Mouse (Mus musculus) bone marrow, adult 2 months (tissue): ENCODE results near the gene Plppr2. TPM values are rescaled to one million over a fixed set of nuclear protein-coding genes. Genes with fewer than 3 reads are reported as not detected.

Source experiments
- H3K27ac ChIP-seq: fragments of 200-500 bp; 2 replicates; pipeline ENCODE4 v1.5.1; 2012; ENCODE audit warnings: low read depth, mild to moderate bottlenecking, control low read depth, inconsistent platforms, low read length; ENCODE audit not compliant: control insufficient read depth, poor library complexity, insufficient read depth
- H3K4me1 ChIP-seq: fragments of 200-500 bp; 2 replicates; pipeline ENCODE4 v1.6.1; 2011; ENCODE audit warnings: low read length; ENCODE audit not compliant: control insufficient read depth, insufficient read depth
- H3K4me3 ChIP-seq: fragments of 200-500 bp; replicated peaks from 2 replicates; pipeline ENCODE3; 2011; ENCODE audit warnings: mild to moderate bottlenecking, low read depth, low read length, control low read depth; ENCODE audit not compliant: control insufficient read depth
- CTCF ChIP-seq: fragments of 200-500 bp; IDR thresholded peaks from 2 replicates; pipeline ENCODE4 v1.5.1; 2011; ENCODE audit warnings: low read length, control low read depth; ENCODE audit not compliant: control insufficient read depth, insufficient read depth
- POLR2A ChIP-seq: fragments of 200-500 bp; IDR thresholded peaks from 2 replicates; pipeline ENCODE4 v1.6.1; 2011; ENCODE audit warnings: low read depth, mild to moderate bottlenecking, control low read depth, low read length, borderline replicate concordance; ENCODE audit not compliant: control insufficient read depth
- WGBS: fragments of 180-500 bp; shearing (Covaris S2); methylation state at CpG from one replicate; pipeline ENCODE4 v1.1.7; 2018; 5-methylcytosine and 5-hydroxymethylcytosine counted together
- polyA plus RNA-seq: library from polyadenylated mRNA; stranded (reverse); fragments of >200 nt; gene quantifications from 2 replicates; pipeline ENCODE4 v1.2.4, GENCODE M21; 2011; ENCODE audit warnings: low replicate concordance; ENCODE audit not compliant: missing spikeins, insufficient read depth, insufficient read length

Plppr2 gene
- polyA plus RNA-seq, 1 experiment = 2.1 TPM

DNA sequence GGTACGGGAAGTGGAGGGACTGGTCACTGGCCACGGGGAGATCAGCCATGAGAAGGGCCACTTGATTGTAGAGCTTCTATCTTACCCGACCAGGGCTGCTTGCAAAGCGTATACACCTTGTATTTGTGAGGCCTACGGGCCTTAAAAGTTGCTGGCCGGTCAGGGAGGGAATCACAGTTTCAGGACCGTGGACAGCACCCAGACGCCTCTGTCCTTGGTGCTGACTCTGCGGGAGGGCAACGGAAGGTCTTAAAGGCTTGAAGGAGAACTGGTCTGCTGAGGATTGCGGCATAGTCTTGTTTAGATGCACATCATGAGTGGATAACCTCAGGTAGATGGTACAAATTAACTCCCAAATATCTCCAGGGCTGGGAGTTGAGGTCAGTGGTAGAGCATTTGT lies 13.5 kb downstream of the Plppr2 start:
- H3K4me1 ChIP-seq = no peaks in the 10 kb centered on the region; the same call in 1 of the 2 replicates
- no peak overlapping the region for H3K27ac ChIP-seq
- H3K4me3 ChIP-seq = no peak overlapping the region
- WGBS = 11% methylated on average over 11 of the region's 11 CpGs
- TF ChIP-seq CTCF (peak; percentile 51), POLR2A (no peak)

DNA sequence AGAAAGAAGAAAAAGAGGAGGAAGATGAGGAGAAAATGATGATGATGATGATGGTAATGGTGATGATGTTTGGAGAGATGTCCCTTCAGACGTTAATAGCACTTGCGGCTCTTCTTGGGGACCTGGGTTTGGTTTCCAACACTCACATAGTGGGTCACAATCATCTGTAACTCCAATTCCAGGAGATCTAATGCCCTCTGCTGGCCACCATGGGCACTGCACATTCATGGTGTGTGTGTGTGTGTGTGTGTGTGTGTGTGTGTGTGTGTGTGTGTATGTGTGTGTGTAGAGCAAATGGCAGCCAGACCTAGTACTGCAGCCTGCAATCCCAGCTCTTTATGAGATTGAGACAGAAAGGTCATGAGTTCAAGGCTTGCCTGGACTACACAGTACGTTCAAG lies 15.1 kb downstream of the Plppr2 start:
- H3K4me3 ChIP-seq = no peak overlapping the region
- H3K27ac ChIP-seq = no peak overlapping the region
- TF ChIP-seq POLR2A (no peak), CTCF (peak; percentile 45)
- WGBS = 73% methylated on average over 3 of the region's 3 CpGs
- no peaks in the 10 kb centered on the region; the same call in 1 of the 2 replicates for H3K4me1 ChIP-seq

DNA sequence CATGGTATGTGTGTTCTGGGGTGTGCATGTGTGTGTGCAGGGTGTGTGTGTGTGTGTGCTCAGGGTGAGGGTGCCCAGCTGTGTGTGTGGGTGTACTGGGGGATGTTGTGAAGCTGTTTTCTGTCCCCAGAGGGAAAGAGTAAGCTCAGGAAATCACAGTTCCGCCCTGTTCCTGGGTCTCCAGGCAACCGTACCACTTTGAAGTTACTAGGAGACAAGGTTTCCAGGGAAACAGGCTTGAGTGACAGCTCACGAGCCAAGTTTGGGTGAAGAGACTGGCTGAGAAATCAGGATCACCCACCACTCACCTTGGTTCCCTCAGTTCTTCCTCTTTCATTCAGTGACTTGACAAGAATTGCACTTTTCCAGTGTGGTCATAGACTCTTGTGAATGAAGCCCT lies 16.8 kb downstream of the Plppr2 start:
- Histone ChIP-seq H3K27ac (no peak overlapping the region), H3K4me3 (no peak overlapping the region), H3K4me1 (no peaks in the 10 kb centered on the region; the same call in 1 of the 2 replicates)
- WGBS = 26% methylated on average over 3 of the region's 3 CpGs
- TF ChIP-seq POLR2A (no peak), CTCF (no peak)

DNA sequence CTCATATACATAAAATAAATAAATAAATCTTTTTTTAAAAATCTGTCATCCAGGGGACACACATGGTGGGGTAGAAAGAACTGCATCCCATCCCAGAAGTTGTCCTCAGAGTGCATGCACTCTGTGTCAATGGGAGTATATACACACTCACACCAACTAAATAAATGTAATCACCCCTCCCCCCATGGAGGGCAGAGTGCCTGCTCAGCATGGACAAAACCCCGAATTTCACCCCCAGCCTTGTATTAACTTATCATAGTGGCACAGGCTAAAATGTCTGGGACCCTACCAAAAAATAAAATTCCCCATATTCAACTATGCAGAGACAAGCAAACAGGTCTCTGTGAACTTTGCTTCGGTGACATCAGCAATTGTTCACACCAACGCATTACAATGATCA lies 17.8 kb downstream of the Plppr2 start:
- no peak overlapping the region for H3K27ac ChIP-seq
- WGBS = 70% methylated on average over 3 of the region's 3 CpGs
- no peak for TF ChIP-seq POLR2A
- no peak for TF ChIP-seq CTCF
- no peaks in the 10 kb centered on the region; the same call in 1 of the 2 replicates for H3K4me1 ChIP-seq
- H3K4me3 ChIP-seq = no peak overlapping the region

DNA sequence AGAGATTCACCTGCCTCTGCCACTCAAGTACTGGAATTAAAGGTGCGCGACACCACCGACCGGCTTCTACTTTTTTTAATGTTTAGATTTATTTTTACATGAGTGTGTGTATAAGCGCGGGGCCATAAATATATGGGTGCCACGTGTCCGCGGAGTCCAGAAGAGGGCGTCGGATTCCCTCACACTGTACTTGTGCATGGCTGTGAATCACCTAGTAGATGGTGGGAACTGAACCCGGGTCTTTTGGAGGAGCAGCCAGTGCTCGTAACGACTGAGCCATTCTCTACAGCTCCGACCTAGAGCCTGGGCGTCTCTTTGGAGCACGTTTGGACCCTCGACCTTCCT lies 18.4 kb downstream of the Plppr2 start:
- WGBS = under 1% methylated on average over 18 of the region's 18 CpGs
- Histone ChIP-seq H3K27ac (peak overlapping the region; percentile 31), H3K4me1 (no peaks in the 10 kb centered on the region; the same call in 1 of the 2 replicates), H3K4me3 (peak overlapping the region; percentile 72)
- TF ChIP-seq POLR2A (no peak), CTCF (peak; percentile 45)

DNA sequence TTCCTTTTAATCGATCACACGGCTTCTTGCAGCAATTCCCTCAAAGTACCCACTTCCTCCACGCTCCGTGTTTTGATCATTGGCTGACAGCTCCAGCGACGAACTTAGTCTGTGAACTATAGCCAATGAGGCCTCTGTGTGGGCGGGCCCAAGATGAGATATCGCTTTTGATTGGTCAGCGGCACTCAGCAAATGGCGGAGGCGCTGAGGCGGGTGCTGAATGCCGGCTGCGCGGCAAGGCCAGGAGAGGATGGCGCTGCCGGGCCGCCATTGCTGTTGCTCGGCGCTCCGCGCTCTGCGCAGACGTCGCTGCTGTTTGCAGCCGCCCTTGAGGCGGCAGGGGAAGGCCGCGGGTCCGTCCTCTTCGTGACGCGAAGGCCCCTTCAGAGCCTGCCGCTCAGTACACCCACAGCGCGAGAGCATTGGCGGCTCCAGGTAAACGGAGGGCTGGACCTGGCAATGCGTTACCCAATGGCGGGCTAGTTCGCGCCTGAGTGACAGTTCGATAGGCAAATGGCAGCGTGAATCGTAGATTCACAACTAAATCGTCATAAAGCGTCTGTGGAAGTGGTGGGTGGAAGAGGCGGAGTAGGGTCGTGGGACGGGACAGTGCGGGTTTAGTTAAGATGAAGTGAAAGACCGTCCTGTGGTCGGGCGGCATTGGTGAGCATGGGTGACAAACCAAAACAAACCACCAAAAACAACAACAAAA lies 18.9 kb downstream of the Plppr2 start, which contains the start of gene Swsap1:
TSS of gene Swsap1 (plus strand) at position 186 of the 712 bp plus-strand sequence.
- Histone ChIP-seq H3K27ac (peak within 1 kb of the TSS; percentile 90), H3K4me1 (no peaks in the 10 kb centered on the region; the same call in 1 of the 2 replicates), H3K4me3 (peak within 1 kb of the TSS; percentile 72)
- WGBS = 0% methylated on average over 54 of the region's 54 CpGs
- TF ChIP-seq CTCF (no peak), POLR2A (peak; percentile 58)

DNA sequence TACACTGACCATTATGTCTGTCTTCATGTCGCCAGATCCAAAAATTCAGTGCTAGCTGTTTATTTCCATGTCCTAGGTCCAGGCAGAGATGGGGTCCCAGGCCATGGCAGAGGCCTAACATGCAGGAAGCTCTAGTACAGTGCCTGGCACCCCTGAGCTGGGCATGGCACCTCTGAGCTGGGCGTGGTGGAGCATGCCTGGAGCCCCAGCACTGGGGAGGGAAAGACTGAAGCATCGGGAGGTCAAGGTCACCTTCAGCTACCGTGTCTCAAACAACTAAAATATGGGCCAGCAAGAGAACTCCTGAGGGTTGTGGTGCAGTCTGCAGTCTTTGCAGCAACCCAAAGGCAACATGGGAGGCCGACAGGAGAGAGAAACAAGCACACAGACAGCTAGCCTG lies 21.5 kb downstream of the Plppr2 start:
- TF ChIP-seq CTCF = no peak
- no peak for TF ChIP-seq POLR2A
- H3K4me1 ChIP-seq = no peaks in the 10 kb centered on the region; the same call in 1 of the 2 replicates
- 83% methylated on average over 5 of the region's 5 CpGs for WGBS
- no peak overlapping the region for H3K4me3 ChIP-seq
- no peak overlapping the region for H3K27ac ChIP-seq

DNA sequence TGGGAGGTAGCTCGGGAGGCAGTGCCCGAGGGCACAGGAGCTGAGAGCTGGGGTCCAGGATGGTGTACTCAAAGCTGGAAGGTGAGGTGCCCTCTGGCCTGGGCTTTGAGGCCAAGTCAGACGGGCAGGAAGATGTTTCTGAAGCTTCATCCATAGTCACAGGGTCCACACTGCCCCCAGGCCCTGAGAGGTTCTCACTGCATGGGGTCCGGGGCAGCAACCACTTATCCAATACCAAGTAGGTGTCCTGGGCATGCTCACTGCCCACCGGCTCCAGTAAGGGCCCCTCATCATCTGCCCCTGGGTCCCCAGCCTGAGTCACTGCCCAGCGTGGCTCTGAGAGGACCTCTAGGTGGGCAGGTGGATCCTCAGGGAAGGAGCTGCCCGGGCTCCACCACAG lies 22.4 kb downstream of the Plppr2 start:
- Histone ChIP-seq H3K4me1 (no peaks in the 10 kb centered on the region; the same call in 1 of the 2 replicates), H3K27ac (no peak overlapping the region; the same call in 1 of the 2 replicates)
- 94% methylated on average over 7 of the region's 7 CpGs for WGBS

DNA sequence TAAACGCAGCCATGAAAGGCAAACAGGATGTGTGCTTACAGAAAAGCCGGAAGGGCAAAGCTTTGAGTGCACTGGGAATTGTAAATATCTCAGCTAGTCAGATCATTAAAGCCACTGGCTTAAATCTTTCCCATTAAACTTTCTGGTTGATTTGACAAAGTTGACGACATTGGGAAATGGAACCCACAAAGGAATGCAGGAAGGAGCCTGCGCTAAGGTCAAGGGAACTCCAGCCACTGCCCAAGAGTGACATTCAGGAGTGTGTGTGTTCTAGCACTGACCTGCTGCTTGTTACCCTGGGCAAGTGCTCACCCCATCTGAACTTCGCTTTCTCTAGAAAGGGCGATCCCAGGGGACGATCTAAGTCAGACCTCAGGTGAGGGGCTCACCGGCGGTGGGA lies 23.3 kb downstream of the Plppr2 start:
- 90% methylated on average over 9 of the region's 9 CpGs for WGBS
- TF ChIP-seq POLR2A (no peak), CTCF (no peak)
- Histone ChIP-seq H3K27ac (no peak overlapping the region), H3K4me3 (no peak overlapping the region), H3K4me1 (no peaks in the 10 kb centered on the region; the same call in 1 of the 2 replicates)

More for the DNA sequence above, 22.4 kb downstream of the Plppr2 start:
- no peak overlapping the region for H3K4me3 ChIP-seq
- TF ChIP-seq CTCF (no peak), POLR2A (no peak)
